Mouse (Mus musculus): ENCODE measurements around the gene Sbk1.

Gene Sbk1

GRCm38 (mm10) chr7:126335556-126335955 is 63.1 kb downstream of the Sbk1 start:
- DNase-seq (ENCODE audit: low read depth, low spot score): no peak

- no peak for DNase-seq (ENCODE audit: low read depth, low spot score)
Observed at GRCm38 (mm10) chr7:126338906-126339305, 66.5 kb downstream of the Sbk1 start.

GRCm38 (mm10) chr7:126339521-126339971 is 67.1 kb downstream of the Sbk1 start:
- DNase-seq (ENCODE audit: low read depth, low spot score): no peak

- no peak for DNase-seq (ENCODE audit: low read depth, low spot score)
Observed at GRCm38 (mm10) chr7:126340206-126340618, 67.8 kb downstream of the Sbk1 start.

GRCm38 (mm10) chr7:126340896-126341295 is 68.5 kb downstream of the Sbk1 start:
- no peak for DNase-seq (ENCODE audit: low read depth, low spot score)

Data from retina, adult 2 months (tissue).